Mouse (Mus musculus) bone marrow macrophage, adult 2 months (primary cell): ENCODE results near the gene Ephb3.

Experiments
- CTCF ChIP-seq: IDR thresholded peaks from 2 replicates; pipeline ENCODE4 v1.5.1; 2012; ENCODE audit warnings: low read depth, mild to moderate bottlenecking, low read length, moderate library complexity
- POLR2A ChIP-seq: IDR thresholded peaks from 2 replicates; pipeline ENCODE4 v1.6.1; 2012; ENCODE audit warnings: mild to moderate bottlenecking, low read depth, low read length, borderline replicate concordance

DNA sequence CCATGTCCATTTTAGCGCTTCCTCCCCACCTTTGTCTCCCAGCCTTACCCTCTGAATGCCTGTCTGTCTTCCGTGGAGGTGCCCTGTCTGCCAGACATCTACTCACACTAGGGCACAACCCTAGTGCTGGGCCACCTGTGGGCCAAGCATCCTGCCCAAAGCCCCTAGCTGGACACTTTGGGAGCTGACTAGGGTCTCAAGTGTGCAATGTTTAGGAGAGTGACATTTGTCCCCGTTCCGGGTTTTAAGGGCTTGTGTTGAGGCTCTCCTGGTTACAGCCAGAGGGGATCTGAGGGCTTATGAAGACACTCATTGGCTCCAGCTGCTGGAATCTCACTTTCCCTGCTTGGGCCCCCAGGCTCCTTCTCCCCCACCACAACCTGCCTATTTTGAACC is 42.5 kb downstream of the Ephb3 start:
- TF ChIP-seq CTCF: no peak
- no peak for TF ChIP-seq POLR2A
